Mouse (Mus musculus) midbrain, postnatal 0 days (tissue): Measurements from ENCODE around the gene Mark1. TPM values are rescaled to one million over a fixed set of nuclear protein-coding genes. Genes with fewer than 3 reads are reported as not detected.

Experiments used
- ATAC-seq: fragments of 200-750 bp; cut with Nextera tagmentation; 2 replicates; pipeline ENCODE4 v1.8.0; 2017; ENCODE audit warnings: moderate number of reproducible peaks, mild to moderate bottlenecking, moderate TSS enrichment, moderate library complexity; ENCODE audit not compliant: low FRiP score
- DNase-seq: peaks from one replicate; pipeline ENCODE4 v3.0.0-alpha.2; 2015; ENCODE audit warnings: low spot score
- H3K27ac ChIP-seq: fragments of 300-500 bp; sonication (generic); 2 replicates; pipeline ENCODE4 v1.5.1; 2014; ENCODE audit warnings: low read depth, mild to moderate bottlenecking, low read length, mixed read lengths
- H3K27me3 ChIP-seq: fragments of 300-500 bp; sonication (generic); 2 replicates; pipeline ENCODE4 v1.6.1; 2014; ENCODE audit warnings: low read length, control low read depth, mixed read lengths; ENCODE audit not compliant: insufficient read depth
- H3K36me3 ChIP-seq: fragments of 300-500 bp; sonication (generic); 2 replicates; pipeline ENCODE4 v1.6.1; 2014; ENCODE audit warnings: low read length, control low read depth, mixed read lengths; ENCODE audit not compliant: insufficient read depth
- H3K4me1 ChIP-seq: fragments of 300-500 bp; sonication (generic); 2 replicates; pipeline ENCODE4 v1.6.1; 2014; ENCODE audit warnings: mild to moderate bottlenecking, control low read depth, antibody characterized with exemption, low read length, mixed read lengths; ENCODE audit not compliant: insufficient read depth
- H3K4me2 ChIP-seq: fragments of 300-500 bp; sonication (generic); 2 replicates; pipeline ENCODE4 v1.6.1; 2014; ENCODE audit warnings: low read depth, mild to moderate bottlenecking, low read length, mixed read lengths; ENCODE audit not compliant: poor library complexity, severe bottlenecking
- H3K4me3 ChIP-seq: fragments of 300-500 bp; sonication (generic); 2 replicates; pipeline ENCODE4 v1.5.1; 2014; ENCODE audit warnings: low read depth, mild to moderate bottlenecking, low read length, moderate library complexity
- H3K9ac ChIP-seq: fragments of 300-500 bp; sonication (generic); replicated peaks from 2 replicates; pipeline ENCODE4 v1.6.1; 2014; ENCODE audit warnings: mild to moderate bottlenecking, low read length, moderate library complexity, mixed read lengths; ENCODE audit not compliant: poor library complexity, severe bottlenecking
- H3K9me3 ChIP-seq: fragments of 300-500 bp; sonication (generic); 2 replicates; pipeline ENCODE4 v1.6.1; 2016; ENCODE audit warnings: low read length, control low read depth
- CTCF ChIP-seq: IDR thresholded peaks from 2 replicates; pipeline ENCODE4 v1.5.1; 2016; ENCODE audit warnings: antibody characterized with exemption, mild to moderate bottlenecking
- WGBS: fragments of 180-500 bp; shearing (Covaris S2); extraction: QIAGEN DNeasy Blood & Tissue Kit; methylation state at CpG from one replicate; pipeline ENCODE4 v1.1.7; 2014; 5-methylcytosine and 5-hydroxymethylcytosine counted together
- polyA plus RNA-seq: library from polyadenylated mRNA; unstranded; fragments of >200 nt; fragmentation: Nextera tagmentation; extraction: Ambion mirVana; gene quantifications from 2 replicates; pipeline ENCODE4 v1.2.1, GENCODE M21; 2015
- total RNA-seq: library from RNA; depleted of rRNA; stranded (reverse); fragments of >200 nt; gene quantifications from 2 replicates; pipeline ENCODE4 v1.2.3, GENCODE M21; 2014; rRNA removed

The Mark1 gene
- total RNA-seq: 69.1 and 73.0 TPM in 2 replicates
- polyA plus RNA-seq: 12.1 and 13.0 TPM in 2 replicates

DNA sequence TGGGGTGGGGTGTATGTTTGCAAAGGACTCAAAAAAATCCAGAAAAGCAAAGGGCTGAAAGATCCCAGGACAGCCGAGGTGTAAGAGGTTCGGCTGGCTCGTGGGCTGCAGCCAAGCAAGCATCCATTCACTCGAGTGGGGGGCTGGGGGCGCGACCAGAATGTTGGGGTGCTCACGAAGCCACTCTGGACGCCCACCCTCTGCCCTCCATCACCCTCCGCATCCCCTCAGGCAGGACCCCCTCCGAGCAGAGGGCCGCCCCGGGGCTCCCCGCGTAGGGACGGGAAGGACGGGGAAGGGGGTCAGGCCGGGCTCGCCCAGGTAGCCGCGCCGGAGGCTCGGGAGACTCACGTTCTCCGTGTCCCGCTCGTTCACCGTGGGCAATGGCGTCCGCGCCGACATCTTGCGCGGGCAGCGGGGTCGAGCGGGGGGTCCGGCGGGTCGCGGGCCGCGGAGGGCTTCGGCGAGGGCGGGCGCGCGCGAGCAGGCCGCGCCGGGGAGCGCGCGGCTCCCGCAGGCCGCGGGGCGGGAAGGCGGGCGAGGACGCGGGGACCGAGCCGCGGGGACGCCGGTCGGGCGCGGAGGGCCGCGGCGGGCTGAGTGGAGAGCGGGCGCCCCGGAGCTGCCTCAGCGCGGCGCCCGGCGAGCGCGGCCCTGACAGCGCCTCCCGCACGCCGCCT is at the start of gene Mark1:
Gene Mark1, minus strand, starts transcription at position 500 of the 680 bp plus-strand sequence.
- H3K9me3 ChIP-seq: no peaks in the 10 kb centered on the region
- 0% methylated on average over 53 of the region's 88 CpGs for WGBS
- ATAC-seq (peak; percentile 55), DNase-seq (peak; percentile 12)
- H3K36me3 ChIP-seq: no peaks in the 10 kb centered on the region
- peaks cover 3% of the 10 kb centered on the region; the same call in 1 of the 2 replicates for H3K4me1 ChIP-seq
- no peak for TF ChIP-seq CTCF
- peak within 1 kb of the TSS; percentile 73 for H3K4me2 ChIP-seq
- peak within 1 kb of the TSS; percentile 98 for H3K4me3 ChIP-seq
- H3K27ac ChIP-seq: peak within 1 kb of the TSS; percentile 97
- peak within 1 kb of the TSS; percentile 96 for H3K9ac ChIP-seq
- no peaks in the 10 kb centered on the region for H3K27me3 ChIP-seq

DNA sequence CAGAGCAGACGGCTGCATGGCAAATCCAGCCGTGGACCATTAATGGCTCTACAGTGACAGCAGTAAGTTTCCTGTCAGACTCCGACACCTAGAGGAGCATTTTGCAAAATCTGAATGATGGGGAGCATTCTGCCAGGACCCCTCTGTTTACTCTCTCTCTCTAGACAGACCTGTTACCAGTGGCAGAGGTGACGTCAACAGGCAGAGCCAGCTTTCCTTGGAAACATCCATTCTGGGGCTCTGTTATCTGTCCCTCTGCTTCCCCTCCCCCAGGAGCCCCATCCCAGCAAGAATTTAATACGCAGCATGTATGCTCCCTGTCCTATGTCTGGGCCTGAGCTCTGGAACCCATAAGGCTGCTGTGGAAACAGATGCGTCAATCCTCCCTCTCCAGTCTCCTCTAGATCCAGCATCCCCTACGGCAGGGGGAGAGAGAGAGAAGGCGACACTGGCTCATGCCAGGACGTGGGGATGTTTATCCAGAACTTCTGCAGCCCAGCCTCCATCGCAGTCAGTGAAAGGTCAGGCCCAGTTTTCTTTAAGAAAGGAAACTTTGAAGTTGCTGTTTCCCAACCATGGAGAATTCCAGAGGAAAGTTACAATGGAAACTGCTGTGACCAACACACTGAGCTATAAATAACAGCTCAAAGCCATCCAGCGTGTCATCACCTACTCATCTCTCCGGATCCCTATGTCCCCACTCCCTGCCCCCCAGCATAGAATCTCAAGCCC is 48.3 kb upstream of the Mark1 start:
- Histone ChIP-seq H3K27me3 (no peaks in the 10 kb centered on the region), H3K4me1 (no peaks in the 10 kb centered on the region), H3K9me3 (no peaks in the 10 kb centered on the region), H3K36me3 (no peaks in the 10 kb centered on the region), H3K27ac (no peak overlapping the region), H3K4me2 (no peak overlapping the region), H3K4me3 (no peak overlapping the region), H3K9ac (no peak overlapping the region)
- ATAC-seq (no peak), DNase-seq (no peak)
- 77% methylated on average over 12 of the region's 12 CpGs for WGBS
- TF ChIP-seq CTCF: no peak

DNA sequence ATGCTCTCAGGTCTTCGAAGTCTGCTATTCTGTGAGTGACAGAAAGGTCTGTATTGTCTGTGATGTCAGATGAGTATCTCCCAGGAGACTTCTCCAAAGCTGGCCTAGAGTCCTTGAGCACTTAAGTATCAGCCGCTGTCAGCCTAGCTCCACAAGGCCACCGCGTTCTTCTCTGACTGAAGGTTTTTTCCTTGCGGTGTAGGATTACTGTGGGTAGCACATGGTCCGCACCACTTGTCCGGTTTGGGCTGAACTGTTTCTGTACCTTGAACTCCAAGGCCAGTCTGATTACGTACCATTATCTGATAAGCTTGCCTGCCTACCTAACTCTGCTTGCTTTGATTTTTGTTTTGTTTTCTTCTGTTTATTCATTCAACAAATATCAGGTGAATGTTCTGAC is 47.1 kb upstream of the Mark1 start:
- Histone ChIP-seq H3K4me3 (no peak overlapping the region), H3K4me2 (no peak overlapping the region), H3K27ac (no peak overlapping the region), H3K36me3 (no peaks in the 10 kb centered on the region), H3K9me3 (no peaks in the 10 kb centered on the region), H3K4me1 (no peaks in the 10 kb centered on the region), H3K9ac (no peak overlapping the region), H3K27me3 (no peaks in the 10 kb centered on the region)
- DNase-seq (no peak), ATAC-seq (no peak)
- TF ChIP-seq CTCF: no peak
- WGBS: 92% methylated on average over 8 of the region's 8 CpGs

DNA sequence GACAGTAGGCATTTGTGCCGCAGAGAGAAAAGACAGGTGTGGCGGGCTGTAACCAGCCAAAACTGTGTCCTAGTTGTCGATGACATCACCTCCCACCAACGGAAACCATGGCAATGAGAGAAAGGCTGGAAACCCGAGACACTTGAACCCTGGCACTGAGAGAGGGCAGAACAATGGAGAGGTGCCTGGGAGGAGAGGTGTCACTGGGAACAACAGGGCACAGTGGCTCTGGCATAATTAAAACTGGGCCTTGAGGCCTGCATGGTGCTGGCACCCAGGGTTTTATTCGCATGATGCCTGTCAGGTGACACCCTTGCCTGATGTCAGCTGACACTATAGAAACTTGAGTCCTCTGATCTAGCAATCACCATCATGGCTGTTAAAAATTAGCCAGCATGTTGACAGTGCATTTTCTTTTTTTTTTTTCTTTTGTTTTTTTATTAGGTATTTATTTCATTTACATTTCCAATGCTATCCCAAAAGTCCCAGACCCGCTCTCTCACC is 38.9 kb upstream of the Mark1 start:
- H3K9me3 ChIP-seq: no peaks in the 10 kb centered on the region
- H3K4me2 ChIP-seq: no peak overlapping the region
- TF ChIP-seq CTCF: no peak
- no peak overlapping the region for H3K27ac ChIP-seq
- DNase-seq: no peak
- 71% methylated on average over 7 of the region's 7 CpGs for WGBS
- H3K36me3 ChIP-seq: no peaks in the 10 kb centered on the region
- no peaks in the 10 kb centered on the region for H3K27me3 ChIP-seq
- no peak for ATAC-seq
- no peaks in the 10 kb centered on the region for H3K4me1 ChIP-seq
- H3K9ac ChIP-seq: no peak overlapping the region
- no peak overlapping the region for H3K4me3 ChIP-seq

DNA sequence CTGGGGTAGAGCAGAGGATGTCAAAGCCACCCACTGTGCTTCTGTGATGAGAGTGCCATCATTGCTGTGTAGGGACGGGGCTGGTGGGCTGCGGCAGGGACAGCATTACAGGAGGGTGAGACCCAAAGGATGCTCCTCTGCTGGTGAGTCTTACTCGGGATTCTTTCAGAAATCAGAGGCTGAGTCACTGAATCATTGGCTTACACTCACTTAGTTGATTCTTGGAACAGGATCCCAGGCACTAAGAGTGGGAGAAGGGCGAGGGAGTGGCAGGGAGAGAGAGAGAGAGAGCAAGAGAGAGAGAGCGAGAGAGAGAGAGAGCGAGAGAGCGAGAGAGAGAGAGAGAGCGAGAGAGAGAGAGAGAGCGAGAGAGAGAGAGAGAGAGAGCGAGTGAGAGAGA is 31.2 kb upstream of the Mark1 start:
- Histone ChIP-seq H3K4me1 (no peaks in the 10 kb centered on the region), H3K4me2 (no peak overlapping the region), H3K27me3 (no peaks in the 10 kb centered on the region), H3K36me3 (no peaks in the 10 kb centered on the region), H3K9ac (no peak overlapping the region), H3K27ac (no peak overlapping the region), H3K4me3 (no peak overlapping the region), H3K9me3 (no peaks in the 10 kb centered on the region)
- WGBS: 89% methylated on average over 10 of the region's 10 CpGs
- no peak for ATAC-seq
- TF ChIP-seq CTCF: no peak
- DNase-seq: no peak
